Mouse (Mus musculus) cerebellum, adult 11-12 months (tissue): Measurements from ENCODE around the gene Gm45521.

ENCODE experiments used
- DNase-seq: peaks from one replicate; pipeline ENCODE4 v3.0.0; 2022

The Gm45521 gene

DNA sequence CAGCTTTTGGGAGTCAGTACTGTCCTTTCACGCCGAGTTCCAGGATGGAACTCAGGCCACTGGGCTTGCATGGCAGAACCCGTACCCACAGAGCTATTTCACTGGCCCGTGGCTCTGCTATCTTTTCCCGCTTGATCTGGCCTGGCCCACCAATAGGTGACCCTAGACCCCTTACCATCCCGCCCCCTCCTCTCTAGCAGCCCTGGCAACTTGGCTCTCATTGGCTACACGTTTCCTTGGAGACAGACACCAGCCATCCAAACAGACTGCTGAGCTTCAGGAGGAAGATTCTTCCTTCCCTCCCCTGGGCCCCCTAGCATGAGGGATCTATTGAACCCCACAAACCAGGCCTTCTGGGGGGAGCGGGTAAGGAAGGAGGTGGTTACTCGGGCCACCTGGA, at the start of gene Gm45521:
Gene Gm45521 (plus strand): TSS at position 240 of the 400 bp plus-strand sequence.
- no peak for DNase-seq

GRCm38 (mm10) chr14:7909472-7909871, 47.6 kb upstream of the Gm45521 start:
- no peak for DNase-seq

DNA sequence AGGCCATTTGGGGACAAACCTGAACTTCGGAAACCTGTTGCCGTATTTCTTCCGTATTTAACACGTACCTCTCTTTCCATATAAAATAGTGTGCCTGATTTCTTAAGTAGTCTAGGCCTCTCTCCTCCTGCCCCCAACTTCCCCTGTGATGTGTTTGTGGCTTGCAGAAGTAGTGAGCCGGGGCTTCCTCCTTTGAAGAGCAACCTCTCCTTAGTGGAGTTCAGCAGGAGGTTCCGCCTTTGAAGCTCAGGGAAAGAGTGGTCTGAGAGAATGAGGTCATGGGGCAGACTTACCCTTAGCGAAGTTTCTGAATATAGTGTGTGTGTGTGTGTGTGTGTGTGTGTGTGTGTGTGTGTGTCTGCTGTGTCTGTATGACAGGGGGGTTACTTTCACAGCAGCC, 43.2 kb upstream of the Gm45521 start:
- no peak for DNase-seq

DNA sequence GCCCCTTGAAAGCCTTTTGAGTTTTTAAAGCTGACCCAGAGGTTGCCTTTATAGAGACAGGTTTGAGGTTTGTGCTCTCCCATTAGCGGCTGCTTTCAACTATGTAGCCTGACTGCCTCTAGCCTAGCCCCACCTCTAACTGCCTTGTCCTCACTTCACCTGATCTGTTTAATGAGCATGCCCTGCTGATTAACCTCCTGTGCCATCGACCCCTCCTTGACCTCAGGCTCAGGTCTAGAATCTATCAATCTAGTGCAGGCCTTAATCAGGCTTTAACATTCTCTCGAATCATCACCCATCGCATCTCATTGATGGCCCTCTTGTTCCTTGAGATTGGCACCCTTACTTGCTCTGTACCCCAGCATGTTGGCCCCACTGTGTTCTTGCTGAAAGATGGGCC, 42.6 kb upstream of the Gm45521 start:
- DNase-seq = no peak

GRCm38 (mm10) chr14:7918150-7918991, 38.7 kb upstream of the Gm45521 start:
- no peak for DNase-seq

DNA sequence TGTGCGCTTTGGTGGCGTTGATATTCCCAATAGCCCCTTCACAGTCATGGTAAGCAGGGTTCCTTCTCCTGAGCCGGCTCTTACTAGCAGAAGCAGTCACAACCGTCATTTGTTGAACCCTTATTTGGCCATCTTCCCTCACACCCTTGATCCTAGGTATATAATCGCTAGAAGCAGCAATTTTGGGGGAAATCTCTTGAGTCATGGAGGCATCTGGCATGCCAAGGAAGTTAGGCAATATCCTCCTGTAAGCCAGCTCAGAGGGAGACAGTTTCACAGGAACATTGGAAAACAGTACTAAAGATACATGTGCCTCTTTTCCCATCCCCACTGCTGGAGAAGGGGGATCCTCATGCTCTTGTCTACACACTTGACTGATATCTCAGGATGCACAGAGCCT, 37.8 kb upstream of the Gm45521 start:
- DNase-seq = no peak

DNA sequence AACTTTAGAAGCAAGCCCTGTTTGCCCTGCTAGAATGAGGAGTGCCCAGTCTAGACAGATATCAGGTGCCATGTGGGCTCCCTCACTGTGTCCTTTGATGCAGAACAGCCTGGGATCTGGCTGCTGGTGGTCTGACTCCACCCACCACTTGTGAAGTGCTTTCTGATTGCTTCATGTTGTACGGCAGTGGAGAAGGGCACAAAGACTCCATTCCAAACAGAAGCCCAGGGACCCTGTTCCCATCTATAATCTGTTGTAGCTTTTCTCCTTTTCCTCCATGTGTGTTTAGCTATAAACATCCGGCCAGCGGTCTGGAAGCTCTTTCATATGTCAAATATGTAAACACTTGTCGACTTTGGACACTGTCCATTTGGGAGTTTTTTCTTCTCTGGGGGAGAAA, 37.2 kb upstream of the Gm45521 start:
- DNase-seq = no peak

DNA sequence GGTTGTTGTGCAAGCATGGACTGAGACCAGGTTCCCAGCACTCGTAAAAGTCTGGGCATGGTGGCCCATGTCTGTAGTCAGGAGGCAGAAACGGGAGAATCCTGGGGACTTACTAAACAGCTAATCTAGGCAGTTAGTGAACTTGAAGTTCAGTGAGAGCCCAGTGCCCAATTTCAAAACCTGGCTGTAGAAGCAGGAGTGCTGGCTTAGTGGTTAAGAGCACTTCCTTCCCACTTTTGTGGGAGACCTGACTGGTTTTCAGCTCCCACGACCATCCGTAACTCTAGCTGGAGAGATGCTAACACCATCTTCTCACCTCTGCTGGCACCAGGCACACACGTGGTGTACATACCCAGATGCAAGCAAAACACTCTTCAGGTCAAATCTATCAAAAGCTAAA, 35.6 kb upstream of the Gm45521 start:
- no peak for DNase-seq

DNA sequence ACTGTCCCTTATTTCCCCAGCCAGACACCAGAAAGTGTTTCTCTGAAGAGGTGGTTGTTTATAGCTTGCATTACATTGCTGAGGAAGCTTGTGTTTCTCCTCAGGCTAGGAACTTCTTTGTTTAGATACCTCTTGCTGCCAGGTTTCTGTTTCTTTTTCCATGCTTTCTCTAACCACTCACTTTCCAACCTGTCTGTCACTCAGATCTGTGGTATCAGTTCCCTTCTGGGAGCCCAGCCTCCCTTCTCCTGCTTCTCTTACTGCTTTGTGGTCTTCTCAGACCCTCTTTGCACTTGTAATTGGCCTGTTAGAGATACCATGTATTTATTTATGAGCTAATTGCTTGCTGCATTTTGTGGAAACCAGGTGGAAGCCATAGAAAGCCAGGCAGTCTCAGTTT, 33.5 kb upstream of the Gm45521 start:
- no peak for DNase-seq

- DNase-seq = no peak
These were observed 28.7 kb upstream of the Gm45521 start for GRCm38 (mm10) chr14:7928362-7928761.

DNA sequence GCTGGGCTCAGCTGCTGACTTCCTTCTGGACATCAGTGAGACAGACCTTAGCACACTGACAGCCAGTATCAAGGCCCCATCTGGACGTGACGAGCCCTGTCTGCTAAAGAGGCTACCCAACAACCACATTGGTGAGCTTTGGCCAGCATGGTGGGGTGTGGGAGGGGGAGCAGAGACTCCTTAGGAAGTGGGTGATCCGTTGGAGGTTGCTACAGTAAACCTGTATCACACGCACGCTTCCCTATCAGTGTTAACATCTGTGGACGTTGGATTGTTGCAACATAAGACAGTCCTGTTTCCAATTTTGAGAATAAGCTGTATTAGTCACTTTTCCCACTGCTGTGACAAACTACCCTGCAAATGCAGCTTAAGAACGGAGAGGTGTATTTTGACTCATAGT, 28.1 kb upstream of the Gm45521 start:
- DNase-seq = no peak

- no peak for DNase-seq
These were observed 24.9 kb upstream of the Gm45521 start for GRCm38 (mm10) chr14:7932151-7932550.

DNA sequence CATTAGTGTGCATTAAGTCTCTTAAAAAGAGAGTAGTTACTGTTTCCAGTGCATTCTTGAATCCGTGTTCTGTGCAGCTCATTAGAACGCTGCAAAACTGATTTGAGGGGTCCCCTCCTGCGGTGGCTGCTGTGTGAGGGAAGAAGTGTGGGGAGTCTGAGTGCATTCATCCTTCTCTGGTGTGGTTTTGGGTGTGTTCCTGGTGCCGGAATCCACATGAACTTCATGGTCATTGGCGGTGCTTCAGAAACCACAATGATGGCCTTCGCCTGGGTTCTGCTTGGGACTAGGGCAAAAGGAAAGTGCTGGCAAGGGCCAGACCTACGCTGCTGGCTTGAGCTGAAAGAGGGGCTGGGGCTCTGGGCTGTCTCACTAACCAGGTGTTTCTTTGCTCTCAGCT, 22.9 kb upstream of the Gm45521 start:
- DNase-seq = no peak

DNA sequence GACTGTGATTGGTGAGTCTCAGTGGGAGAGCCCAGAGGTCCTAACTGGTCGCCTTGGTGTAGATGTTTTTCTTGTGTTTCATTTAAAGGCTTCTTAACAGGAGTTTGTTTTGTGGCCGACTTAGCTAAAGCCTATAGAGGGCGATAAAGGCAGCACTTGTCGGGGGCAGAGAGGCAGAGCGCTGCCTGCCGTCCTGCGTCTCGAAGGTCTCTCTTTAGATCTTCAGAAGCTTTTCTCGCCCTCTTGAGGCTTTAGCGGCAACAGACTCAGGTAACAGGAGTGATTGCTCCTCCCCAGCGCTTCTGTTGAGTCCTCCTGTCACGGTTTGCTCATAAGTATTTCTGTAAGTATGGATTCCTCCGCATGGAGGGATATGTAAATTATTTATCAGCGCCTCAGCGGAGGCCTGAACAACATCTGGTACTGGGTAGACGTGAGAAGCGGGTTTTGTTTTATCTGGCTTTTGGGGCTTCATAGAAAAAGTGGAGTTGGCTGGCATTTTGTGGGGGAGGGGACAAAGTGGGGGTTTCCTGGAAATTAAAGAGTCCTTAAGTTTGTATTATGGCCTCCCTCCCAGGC, 19.9 kb upstream of the Gm45521 start:
- no peak for DNase-seq

DNA sequence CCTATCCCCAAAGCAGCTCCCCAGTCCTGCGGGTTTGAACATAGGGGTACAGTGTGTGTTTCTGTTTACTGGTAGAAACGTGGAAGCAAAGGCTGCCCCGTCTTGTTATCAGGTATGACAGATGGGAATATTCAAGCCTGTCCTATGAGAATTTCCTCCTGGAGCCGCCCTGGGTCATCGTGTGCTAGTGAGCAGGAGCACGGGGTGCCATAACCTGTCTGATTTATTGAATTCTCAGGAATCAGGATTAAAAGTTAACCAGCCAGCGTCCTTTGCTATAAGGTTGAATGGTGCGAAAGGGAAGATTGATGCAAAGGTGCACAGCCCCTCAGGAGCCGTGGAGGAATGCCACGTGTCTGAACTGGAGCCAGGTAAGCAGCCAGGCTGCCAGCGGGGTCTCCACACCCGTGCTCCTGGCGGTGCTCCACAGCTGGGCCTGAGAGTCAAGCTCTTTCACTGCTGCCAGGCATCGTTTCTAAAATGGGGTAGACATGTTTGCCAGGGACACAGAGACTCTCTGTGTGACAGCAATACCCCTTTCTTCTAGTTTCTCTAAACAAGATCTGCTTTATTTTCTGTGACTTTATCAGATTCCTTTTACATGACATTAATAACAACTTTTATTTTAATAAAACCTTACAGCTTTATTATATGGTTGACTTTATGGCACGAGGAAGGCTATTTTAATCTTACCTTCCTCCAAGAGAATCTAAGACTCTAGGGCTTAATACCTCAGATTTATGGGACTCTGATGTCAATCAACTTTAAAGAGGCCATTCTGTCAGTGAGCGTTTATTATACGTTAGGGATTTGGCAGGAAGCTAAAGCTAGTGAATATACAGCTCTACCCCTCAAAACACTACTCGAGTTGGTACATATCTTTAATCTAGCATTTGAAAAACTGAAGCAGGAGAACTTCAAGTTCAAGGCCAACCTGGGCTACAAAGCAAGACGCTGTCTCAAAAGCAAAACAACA, 18.0 kb upstream of the Gm45521 start:
- DNase-seq = no peak

GRCm38 (mm10) chr14:7941413-7941812, 15.7 kb upstream of the Gm45521 start:
- DNase-seq = no peak

DNA sequence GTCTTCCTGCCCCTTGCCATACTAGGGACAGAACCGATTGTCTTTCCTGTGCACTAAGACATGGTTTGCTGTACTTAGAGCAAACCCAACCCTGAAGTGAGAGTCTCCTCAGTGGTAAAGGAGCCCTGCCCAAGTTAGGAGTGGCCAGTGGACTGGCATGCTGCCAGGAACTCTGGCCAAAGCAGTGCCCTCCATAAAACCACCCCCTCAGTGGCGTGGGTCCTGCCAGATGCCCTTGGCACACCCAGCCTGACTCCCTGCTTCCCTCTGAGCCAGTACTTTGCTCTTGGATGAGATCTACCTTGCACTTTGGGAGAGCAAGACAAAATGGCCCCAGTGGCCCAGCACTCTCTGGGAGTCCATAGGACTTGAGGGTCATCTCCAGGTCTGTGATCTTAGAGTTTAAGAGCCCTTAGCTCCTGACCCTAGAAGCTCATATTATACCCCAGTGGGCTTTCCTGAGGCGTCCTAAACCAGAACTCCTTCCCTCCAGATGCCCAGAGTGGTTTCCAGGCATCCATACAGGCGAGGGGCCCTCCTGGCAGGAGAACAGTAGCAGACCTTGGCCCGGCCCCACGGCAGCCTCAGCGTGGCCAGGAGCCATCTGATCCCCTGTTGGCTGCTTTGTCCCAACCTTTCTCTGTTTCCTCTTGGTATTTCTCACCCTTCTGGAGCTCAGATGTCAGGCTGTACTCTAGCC, 13.8 kb upstream of the Gm45521 start:
- peak; percentile 43 for DNase-seq

GRCm38 (mm10) chr14:7943801-7944135, 13.3 kb upstream of the Gm45521 start:
- DNase-seq = no peak

GRCm38 (mm10) chr14:7944349-7945039, 12.6 kb upstream of the Gm45521 start:
- no peak for DNase-seq

DNA sequence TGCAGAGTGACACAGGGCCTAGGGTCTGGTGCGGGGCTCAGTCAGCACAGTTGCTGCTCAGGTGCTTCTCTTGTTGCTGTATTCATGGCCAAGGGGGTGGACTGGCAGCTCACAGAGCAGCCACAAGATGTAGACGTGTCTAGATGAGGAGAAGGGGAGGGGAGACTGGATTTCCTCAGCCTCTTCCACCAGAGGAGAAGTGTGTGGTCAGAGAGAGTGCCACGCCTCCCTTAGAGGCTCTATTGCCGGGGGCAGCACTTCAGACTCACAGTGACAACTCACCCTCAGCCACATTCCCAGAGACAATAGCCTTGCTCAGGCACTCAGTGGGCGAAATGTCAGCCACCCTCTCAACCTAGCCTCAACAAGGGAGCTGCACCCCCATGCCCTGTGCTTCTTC, 11.8 kb upstream of the Gm45521 start:
- DNase-seq = no peak

DNA sequence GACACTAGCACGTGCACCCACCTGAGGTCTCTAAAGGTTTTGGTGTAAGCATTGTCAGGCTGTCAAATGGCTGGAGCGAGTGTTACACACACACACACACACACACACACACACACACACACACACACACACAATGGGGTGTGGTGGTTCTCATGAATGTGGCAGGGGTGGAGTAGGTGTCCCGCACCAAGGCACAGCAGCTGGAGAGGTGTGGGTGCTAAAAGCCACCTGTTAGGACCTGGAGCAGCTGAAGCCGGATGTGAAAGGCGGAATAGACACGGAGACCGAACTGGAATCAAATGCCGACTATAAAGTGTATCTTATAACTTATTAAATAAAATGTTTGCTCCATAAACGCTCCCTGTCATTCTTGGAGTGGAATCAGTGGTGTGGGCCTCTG, 5.9 kb upstream of the Gm45521 start:
- no peak for DNase-seq

DNA sequence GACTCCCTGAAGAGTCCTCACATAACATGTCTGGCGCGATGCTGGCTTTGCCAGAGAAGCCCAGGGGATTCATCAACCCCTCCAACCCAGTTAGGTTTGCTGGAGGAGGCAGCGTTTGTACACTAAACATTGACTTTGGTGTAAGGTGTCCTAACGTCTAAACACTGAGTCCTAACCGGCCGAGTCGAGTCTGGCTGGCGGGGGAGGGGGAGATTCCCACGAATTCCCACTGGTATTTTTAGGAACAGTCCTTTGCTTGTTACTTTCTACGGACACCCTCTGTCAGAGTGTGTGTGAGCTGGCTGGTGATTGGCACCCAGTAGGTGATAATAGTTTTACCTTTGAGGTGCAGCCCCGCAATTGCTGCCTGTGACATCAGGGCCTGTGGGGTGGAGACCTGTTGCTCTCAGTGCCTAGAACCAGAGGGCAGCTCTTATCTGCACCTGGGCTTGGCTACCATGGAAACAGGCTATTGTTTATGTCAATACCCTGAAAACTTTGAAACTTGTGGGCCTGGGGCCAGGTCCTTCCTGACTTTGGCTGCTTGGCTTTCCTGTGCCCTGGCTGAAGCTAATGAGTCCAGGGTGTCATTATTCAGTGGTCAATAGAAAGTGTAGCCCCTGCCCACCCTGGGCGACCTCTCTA, 4.4 kb upstream of the Gm45521 start:
- no peak for DNase-seq
